Mouse (Mus musculus) CH12.LX (cell line): ENCODE measurements around the gene Thsd7b. TPM values are rescaled to one million over a fixed set of nuclear protein-coding genes. Genes with fewer than 3 reads are reported as not detected.

Experiments used
- DNase-seq: peaks from one replicate; pipeline ENCODE4 v3.0.0-alpha.2; 2013; ENCODE audit errors: extremely low read depth
- H3K27ac ChIP-seq: 2 replicates; pipeline ENCODE4 v1.5.1; 2012; ENCODE audit warnings: low read depth, mild to moderate bottlenecking, control low read depth, moderate library complexity; ENCODE audit not compliant: insufficient read depth
- H3K27me3 ChIP-seq: replicated peaks from 2 replicates; pipeline ENCODE3; 2012; ENCODE audit warnings: inconsistent platforms
- H3K36me3 ChIP-seq, 2 experiments: replicated peaks in 1 of 2; 2 replicates each; pipeline versions ENCODE3 to v1.6.1; 2012; ENCODE audit warnings: inconsistent platforms in 1 of 2, low read length in 1 of 2, mild to moderate bottlenecking in 1 of 2, mixed read lengths in 1 of 2, moderate library complexity in 1 of 2; ENCODE audit not compliant: control insufficient read depth in 1 of 2, insufficient read depth in 1 of 2
- H3K4me1 ChIP-seq, 2 experiments: 2 replicates each; pipeline ENCODE4 v1.6.1; 2012; ENCODE audit warnings: inconsistent platforms in 1 of 2, moderate library complexity in 1 of 2; ENCODE audit not compliant: insufficient read depth in 2 of 2, control insufficient read depth in 1 of 2
- H3K4me2 ChIP-seq: 2 replicates; pipeline ENCODE4 v1.6.1; 2012; ENCODE audit warnings: low read depth, mild to moderate bottlenecking, control low read depth; ENCODE audit not compliant: poor library complexity, insufficient read depth, severe bottlenecking
- H3K4me3 ChIP-seq, 3 experiments: fragments of 150-350 bp in 1 of 3; sonication (generic) in 1 of 3; replicated peaks in 1 of 3; 2 replicates each; pipeline versions ENCODE3 to v1.5.1; 2011 to 2012; ENCODE audit warnings: low read depth in 2 of 3, low read length in 2 of 3, mild to moderate bottlenecking in 2 of 3, moderate library complexity in 2 of 3, control low read depth in 1 of 3, improper control_type of control experiment in 1 of 3, inconsistent platforms in 1 of 3, mixed read lengths in 1 of 3; ENCODE audit not compliant: poor library complexity in 1 of 3
- H3K79me2 ChIP-seq: replicated peaks from 2 replicates; pipeline ENCODE4 v1.6.1; 2012; ENCODE audit warnings: mild to moderate bottlenecking, moderate library complexity; ENCODE audit not compliant: control insufficient read depth, poor library complexity, insufficient read depth, severe bottlenecking; ENCODE audit errors: extremely low read depth
- H3K9ac ChIP-seq: 2 replicates; pipeline ENCODE4 v1.6.1; 2012; ENCODE audit warnings: low read depth, mild to moderate bottlenecking, control low read depth, moderate library complexity; ENCODE audit not compliant: insufficient read depth
- H3K9me3 ChIP-seq: replicated peaks from 2 replicates; pipeline ENCODE3; 2012; ENCODE audit warnings: low read length, inconsistent platforms, mixed read lengths
- BHLHE40 ChIP-seq: IDR thresholded peaks from 2 replicates; pipeline ENCODE4 v1.6.1; 2011; ENCODE audit warnings: mild to moderate bottlenecking, low read depth, low read length, improper control_type of control experiment
- CHD1 ChIP-seq: IDR thresholded peaks from 2 replicates; pipeline ENCODE4 v1.6.1; 2012; ENCODE audit warnings: low read depth, low read length, improper control_type of control experiment, inconsistent platforms
- CTCF ChIP-seq, 2 experiments: IDR thresholded peaks in 1 of 2; conservative IDR thresholded peaks in 1 of 2; 2 replicates each; pipeline ENCODE4 v1.5.1; 2011 to 2012; ENCODE audit warnings: low read depth in 2 of 2, low read length in 2 of 2, improper control_type of control experiment in 1 of 2, inconsistent platforms in 1 of 2, mild to moderate bottlenecking in 1 of 2, moderate library complexity in 1 of 2
- E2F4 ChIP-seq: IDR thresholded peaks from 2 replicates; pipeline ENCODE4 v1.6.1; 2011; ENCODE audit warnings: low read depth, low read length, improper control_type of control experiment; ENCODE audit not compliant: insufficient replicate concordance
- ELF1 ChIP-seq: IDR thresholded peaks from 2 replicates; pipeline ENCODE4 v1.6.1; 2014; ENCODE audit warnings: low read depth, mild to moderate bottlenecking, inconsistent platforms, low read length, improper control_type of control experiment
- ETS1 ChIP-seq: conservative IDR thresholded peaks from 2 replicates; pipeline ENCODE4 v1.6.1; 2012; ENCODE audit warnings: low read depth, mild to moderate bottlenecking, inconsistent platforms, low read length, improper control_type of control experiment, moderate library complexity
- HCFC1 ChIP-seq: IDR thresholded peaks from 2 replicates; pipeline ENCODE4 v1.6.1; 2012; ENCODE audit warnings: low read depth, mild to moderate bottlenecking, inconsistent platforms, low read length, improper control_type of control experiment
- MAX ChIP-seq: IDR thresholded peaks from 2 replicates; pipeline ENCODE4 v1.6.1; 2011; ENCODE audit warnings: low read length, improper control_type of control experiment
- MEF2A ChIP-seq: IDR thresholded peaks from 2 replicates; pipeline ENCODE4 v1.6.1; 2014; ENCODE audit warnings: low read depth, mild to moderate bottlenecking, inconsistent platforms, low read length, improper control_type of control experiment, borderline replicate concordance
- MXI1 ChIP-seq: IDR thresholded peaks from 2 replicates; pipeline ENCODE4 v1.6.1; 2011; ENCODE audit warnings: mild to moderate bottlenecking, low read depth, low read length, improper control_type of control experiment
- MYC ChIP-seq: IDR thresholded peaks from 2 replicates; pipeline ENCODE4 v1.6.1; 2011; ENCODE audit warnings: low read depth, mild to moderate bottlenecking, improper control_type of control experiment, low read length
- NRF1 ChIP-seq: IDR thresholded peaks from 2 replicates; pipeline ENCODE4 v1.6.1; 2014; ENCODE audit warnings: low read depth, mild to moderate bottlenecking, inconsistent platforms, low read length, improper control_type of control experiment, moderate library complexity
- POLR2A ChIP-seq: IDR thresholded peaks from 2 replicates; pipeline ENCODE4 v1.6.1; 2011; ENCODE audit warnings: low read depth, mild to moderate bottlenecking, improper control_type of control experiment, low read length
- RAD21 ChIP-seq: IDR thresholded peaks from 2 replicates; pipeline ENCODE4 v1.6.1; 2011; ENCODE audit warnings: low read depth, mild to moderate bottlenecking, low read length, improper control_type of control experiment, moderate library complexity
- RCOR1 ChIP-seq: conservative IDR thresholded peaks from 2 replicates; pipeline ENCODE4 v1.6.1; 2012; ENCODE audit warnings: low read depth, mild to moderate bottlenecking, inconsistent platforms, low read length, improper control_type of control experiment
- SIN3A ChIP-seq: IDR thresholded peaks from 2 replicates; pipeline ENCODE4 v1.6.1; 2012; ENCODE audit warnings: low read length, improper control_type of control experiment, inconsistent platforms
- SMC3 ChIP-seq: IDR thresholded peaks from 2 replicates; pipeline ENCODE4 v1.6.1; 2011; ENCODE audit warnings: low read depth, low read length, improper control_type of control experiment
- TBP ChIP-seq: conservative IDR thresholded peaks from 2 replicates; pipeline ENCODE4 v1.6.1; 2011; ENCODE audit warnings: low read depth, low read length, improper control_type of control experiment
- TCF12 ChIP-seq: IDR thresholded peaks from 2 replicates; pipeline ENCODE4 v1.6.1; 2014; ENCODE audit warnings: low read depth, mild to moderate bottlenecking, inconsistent platforms, low read length, improper control_type of control experiment
- USF2 ChIP-seq: conservative IDR thresholded peaks from 2 replicates; pipeline ENCODE4 v1.6.1; 2011; ENCODE audit warnings: low read depth, low read length, improper control_type of control experiment
- ZC3H11A ChIP-seq: IDR thresholded peaks from 2 replicates; pipeline ENCODE4 v1.6.1; 2012; ENCODE audit warnings: low read depth, mild to moderate bottlenecking, inconsistent platforms, low read length, improper control_type of control experiment
- ZMIZ1 ChIP-seq: IDR thresholded peaks from 2 replicates; pipeline ENCODE4 v1.6.1; 2012; ENCODE audit warnings: low read depth, mild to moderate bottlenecking, inconsistent platforms, low read length, improper control_type of control experiment
- ZNF384 ChIP-seq: IDR thresholded peaks from 2 replicates; pipeline ENCODE4 v1.6.1; 2012; ENCODE audit warnings: low read depth, low read length, improper control_type of control experiment, inconsistent platforms
- dilution Hi-C: fragments of 300-500 bp; cut with MboI; formaldehyde crosslinking; loops from 2 replicates; pipeline ENCODE4 v1.14.3; 2020; ENCODE audit warnings: low sequenced_read_pairs; ENCODE audit not compliant: extremely low pct_unique_long_range_greater_than_20kb, extremely low pct_ligation_motif_present
- in situ Hi-C: fragments of 300-500 bp; cut with MboI; formaldehyde crosslinking; loops from 3 replicates; pipeline ENCODE4 v1.14.3; 2019; ENCODE audit warnings: low sequenced_read_pairs, low pct_ligation_motif_present, low pct_unique_long_range_greater_than_20kb, mixed read lengths
- polyA plus RNA-seq: library from polyadenylated mRNA; unstranded; fragments of >175 nt; gene quantifications from 2 replicates; pipeline ENCODE4 v1.2.1, GENCODE M21; 2012; ENCODE audit warnings: low read depth; ENCODE audit not compliant: insufficient read length
- total RNA-seq, 2 experiments: library from RNA; depleted of rRNA; stranded (reverse); fragments of 300-350 nt in 1 of 2; fragments of >200 nt in 1 of 2; gene quantifications; 2 replicates each; pipeline ENCODE4 v1.2.3; 2012 to 2014

Gene Thsd7b
- total and polyA plus RNA-seq, 3 experiments: not detected

DNA sequence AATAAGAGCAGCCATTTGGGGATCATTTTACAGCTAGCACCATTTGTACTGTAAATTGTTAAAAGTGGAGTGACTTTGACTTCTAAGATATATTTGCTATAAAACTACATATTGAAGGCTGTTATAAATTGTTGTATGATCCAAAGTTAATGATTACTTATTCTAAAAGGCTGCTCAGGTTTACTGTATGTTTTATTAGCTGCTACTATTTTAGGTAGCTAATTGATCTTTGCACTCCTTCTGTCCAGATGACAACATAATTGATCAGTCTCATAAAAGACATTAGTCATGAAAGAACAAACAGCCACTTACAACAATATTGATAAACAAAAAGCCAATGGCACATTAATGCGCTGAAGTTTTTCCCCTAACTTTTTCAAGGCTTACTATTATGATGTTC is 644.5 kb downstream of the Thsd7b start:
- Histone ChIP-seq H3K27ac (no peak overlapping the region), H3K79me2 (no peaks in the 10 kb centered on the region), H3K4me3 (no peak overlapping the region), H3K9me3 (no peaks in the 10 kb centered on the region), H3K4me1 (no peaks in the 10 kb centered on the region), H3K36me3 (no peaks in the 10 kb centered on the region), H3K4me2 (no peak overlapping the region), H3K9ac (no peak overlapping the region), H3K27me3 (no peaks in the 10 kb centered on the region)
- TF ChIP-seq E2F4 (no peak), ZNF384 (no peak), SIN3A (no peak), CHD1 (no peak)
- in situ Hi-C loops: no loop called here
- DNase-seq: no peak
- dilution Hi-C loops: no loop called here

- H3K9me3 ChIP-seq: no peaks in the 10 kb centered on the region
- peak; percentile 64 for DNase-seq
- H3K27ac ChIP-seq: no peak overlapping the region
- H3K4me2 ChIP-seq: no peak overlapping the region
- H3K4me1 ChIP-seq: no peaks in the 10 kb centered on the region
- no peaks in the 10 kb centered on the region for H3K27me3 ChIP-seq
- H3K36me3 ChIP-seq: no peaks in the 10 kb centered on the region
- no peak overlapping the region for H3K4me3 ChIP-seq
- H3K9ac ChIP-seq: no peak overlapping the region
- TF ChIP-seq BHLHE40: no peak
- TF ChIP-seq ETS1: no peak
- no peak for TF ChIP-seq RCOR1
- TF ChIP-seq MXI1: no peak
- TF ChIP-seq TCF12: no peak
- TF ChIP-seq MEF2A: no peak
- TF ChIP-seq CTCF (conservative IDR thresholded peaks at IDR 0.05 in 1 of 2, IDR thresholded peaks at IDR 0.05 in 1 of 2; ENCODE audit: low read depth in 2 of 2, low read length in 2 of 2): peak; percentile 69 to 82
- no peak for TF ChIP-seq MYC
- TF ChIP-seq NRF1: no peak
- no peak for TF ChIP-seq ZC3H11A
- no peak for TF ChIP-seq TBP
- no peak for TF ChIP-seq MAX
- peak; percentile 66 for TF ChIP-seq SMC3
- TF ChIP-seq HCFC1: no peak
- no peak for TF ChIP-seq POLR2A
- TF ChIP-seq USF2: no peak
- TF ChIP-seq ELF1: no peak
- TF ChIP-seq ZMIZ1: no peak
- peak; percentile 38 for TF ChIP-seq RAD21
- no peak for TF ChIP-seq CHD1
- TF ChIP-seq, all 38 proteins: peak for 3
- in situ Hi-C loops (no loop called here), dilution Hi-C loops (no loop called here)
- no peaks in the 10 kb centered on the region for H3K79me2 ChIP-seq
Measured at GRCm38 (mm10) chr1:129919385-129919784, 646.3 kb downstream of the Thsd7b start.
